Mouse (Mus musculus) forebrain, embryonic 16.5 days (tissue): ENCODE measurements around the gene Gucy1b2. TPM values are rescaled to one million over a fixed set of nuclear protein-coding genes. Genes with fewer than 3 reads are reported as not detected.

Source experiments
- ATAC-seq: fragments of 200-750 bp; cut with Nextera tagmentation; 2 replicates; pipeline ENCODE4 v1.8.0; 2017; ENCODE audit warnings: mild to moderate bottlenecking, moderate library complexity
- H3K27ac ChIP-seq: fragments of 300-500 bp; sonication (generic); 2 replicates; pipeline ENCODE4 v1.5.1; 2014; ENCODE audit warnings: low read length, control low read depth
- H3K27me3 ChIP-seq: fragments of 300-500 bp; sonication (generic); replicated peaks from 2 replicates; pipeline ENCODE4 v1.6.1; 2014; ENCODE audit warnings: low read length; ENCODE audit not compliant: control insufficient read depth, insufficient read depth
- H3K36me3 ChIP-seq: fragments of 300-500 bp; sonication (generic); 2 replicates; pipeline ENCODE4 v1.6.1; 2014; ENCODE audit not compliant: control insufficient read depth, insufficient read depth
- H3K4me1 ChIP-seq: fragments of 300-500 bp; sonication (generic); replicated peaks from 2 replicates; pipeline ENCODE4 v1.6.1; 2014; ENCODE audit warnings: low read length; ENCODE audit not compliant: control insufficient read depth, insufficient read depth
- H3K4me2 ChIP-seq: fragments of 300-500 bp; sonication (generic); 2 replicates; pipeline ENCODE4 v1.6.1; 2014; ENCODE audit warnings: mild to moderate bottlenecking, low read length, control low read depth
- H3K4me3 ChIP-seq: fragments of 300-500 bp; sonication (generic); replicated peaks from 2 replicates; pipeline ENCODE4 v1.5.1; 2014; ENCODE audit warnings: mild to moderate bottlenecking, low read length, control low read depth
- H3K9ac ChIP-seq: fragments of 300-500 bp; sonication (generic); replicated peaks from 2 replicates; pipeline ENCODE4 v1.6.1; 2014; ENCODE audit warnings: low read depth, low read length, control low read depth
- H3K9me3 ChIP-seq: fragments of 300-500 bp; sonication (generic); 2 replicates; pipeline ENCODE4 v1.6.1; 2016; ENCODE audit warnings: low read length; ENCODE audit not compliant: control insufficient read depth
- WGBS: fragments of 180-500 bp; shearing (Covaris S2); extraction: QIAGEN DNeasy Blood & Tissue Kit; methylation state at CpG from one replicate; pipeline ENCODE4 v1.1.7; 2014; 5-methylcytosine and 5-hydroxymethylcytosine counted together
- polyA plus RNA-seq: library from polyadenylated mRNA; unstranded; fragments of >200 nt; fragmentation: Nextera tagmentation; extraction: Ambion mirVana; gene quantifications from 2 replicates; pipeline ENCODE4 v1.2.1, GENCODE M21; 2015

Gucy1b2 gene
- polyA plus RNA-seq, 1 experiment from 2014 or later = 2.7 TPM

GRCm38 (mm10) chr14:62361263-62361980 is 94.7 kb downstream of the Gucy1b2 start:
- Histone ChIP-seq H3K4me1 (no peaks in the 10 kb centered on the region), H3K9ac (no peak overlapping the region), H3K9me3 (no peaks in the 10 kb centered on the region), H3K36me3 (no peaks in the 10 kb centered on the region; the same call in none of the 2 replicates), H3K4me2 (no peak overlapping the region), H3K27me3 (no peaks in the 10 kb centered on the region), H3K4me3 (no peak overlapping the region), H3K27ac (no peak overlapping the region)
- WGBS = 93% methylated on average over 8 of the region's 8 CpGs
- no peak for ATAC-seq

DNA sequence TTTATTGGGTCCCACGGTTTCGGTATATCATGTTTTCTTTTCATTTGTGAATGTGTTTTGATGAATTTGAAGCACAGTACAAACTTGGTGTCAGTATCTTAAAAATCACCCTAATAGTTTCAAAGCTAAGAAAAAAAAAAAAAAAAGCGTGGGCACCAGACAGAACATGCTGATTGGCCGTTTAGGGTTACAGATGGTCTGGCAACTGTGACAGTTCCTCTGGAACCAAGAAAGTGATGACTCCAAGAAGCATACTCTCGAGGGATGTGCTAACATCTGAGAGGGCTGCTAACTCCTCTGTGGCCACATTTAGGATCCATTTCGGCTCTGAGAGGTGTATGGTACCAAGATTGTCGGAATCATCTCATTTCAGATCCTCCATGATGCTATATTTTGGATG is 100.9 kb downstream of the Gucy1b2 start:
- Histone ChIP-seq H3K27ac (no peak overlapping the region), H3K4me3 (no peak overlapping the region), H3K27me3 (no peaks in the 10 kb centered on the region), H3K36me3 (no peaks in the 10 kb centered on the region), H3K4me1 (no peaks in the 10 kb centered on the region), H3K4me2 (no peak overlapping the region), H3K9ac (no peak overlapping the region), H3K9me3 (no peaks in the 10 kb centered on the region)
- no peak for ATAC-seq
- 81% methylated on average over 7 of the region's 7 CpGs for WGBS

DNA sequence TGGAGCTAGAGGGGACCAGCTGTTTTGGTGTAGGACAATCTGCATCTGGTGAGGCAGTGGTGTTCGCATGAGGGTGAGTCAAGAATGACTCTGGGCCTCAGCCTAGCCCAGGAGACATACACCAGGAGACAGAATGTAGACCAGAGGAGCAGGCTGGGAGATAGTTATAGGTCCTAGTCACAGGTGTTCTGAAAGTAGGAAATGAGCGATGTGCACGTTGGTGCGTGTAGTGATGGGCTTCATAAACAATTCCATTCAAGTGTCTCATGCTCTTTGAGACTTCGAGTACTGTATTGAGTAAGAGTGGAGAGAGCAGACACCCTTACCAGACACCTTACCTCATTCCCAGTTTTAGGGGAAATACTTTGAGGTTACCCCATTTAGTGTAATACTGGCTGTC is 102.3 kb downstream of the Gucy1b2 start:
- no peaks in the 10 kb centered on the region for H3K27me3 ChIP-seq
- H3K36me3 ChIP-seq = no peaks in the 10 kb centered on the region
- no peak overlapping the region for H3K4me2 ChIP-seq
- H3K4me1 ChIP-seq = no peaks in the 10 kb centered on the region
- H3K9ac ChIP-seq = no peak overlapping the region
- ATAC-seq = no peak
- H3K4me3 ChIP-seq = no peak overlapping the region
- WGBS = 92% methylated on average over 5 of the region's 5 CpGs
- no peak overlapping the region for H3K27ac ChIP-seq
- no peaks in the 10 kb centered on the region for H3K9me3 ChIP-seq

DNA sequence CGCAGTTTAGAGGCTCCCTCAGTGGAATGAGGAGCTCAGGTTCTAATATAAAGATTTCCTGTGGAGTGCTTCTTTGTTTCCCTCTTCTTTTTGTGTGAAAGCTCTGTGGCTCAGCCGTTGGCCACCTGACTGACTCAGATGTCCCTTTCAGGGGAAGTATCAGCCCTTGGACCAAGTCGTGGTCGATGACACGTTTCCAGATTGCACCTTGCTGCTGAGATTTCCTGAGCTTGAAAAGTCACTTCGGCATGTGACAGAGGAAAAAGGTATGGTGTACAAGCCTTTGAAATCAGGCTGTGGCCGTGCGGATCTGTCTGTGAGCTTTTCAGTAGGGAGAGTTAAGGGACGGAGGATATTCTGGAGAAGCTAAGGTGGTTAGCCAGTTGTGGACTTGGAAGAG is 102.7 kb downstream of the Gucy1b2 start:
- Histone ChIP-seq H3K36me3 (no peaks in the 10 kb centered on the region), H3K9ac (no peak overlapping the region), H3K9me3 (no peaks in the 10 kb centered on the region), H3K27me3 (no peaks in the 10 kb centered on the region), H3K4me3 (no peak overlapping the region), H3K4me2 (no peak overlapping the region), H3K4me1 (no peaks in the 10 kb centered on the region), H3K27ac (no peak overlapping the region)
- no peak for ATAC-seq
- WGBS = 64% methylated on average over 9 of the region's 9 CpGs

GRCm38 (mm10) chr14:62350890-62351289 is 105.2 kb downstream of the Gucy1b2 start:
- no peaks in the 10 kb centered on the region for H3K27me3 ChIP-seq
- no peak for ATAC-seq
- no peak overlapping the region for H3K9ac ChIP-seq
- no peak overlapping the region for H3K4me2 ChIP-seq
- no peak overlapping the region for H3K27ac ChIP-seq
- 91% methylated on average over 3 of the region's 3 CpGs for WGBS
- no peaks in the 10 kb centered on the region for H3K9me3 ChIP-seq
- no peaks in the 10 kb centered on the region for H3K36me3 ChIP-seq
- H3K4me1 ChIP-seq = peaks cover 8% of the 10 kb centered on the region; the same call in 1 of the 2 replicates
- H3K4me3 ChIP-seq = no peak overlapping the region

- ATAC-seq = no peak
- H3K4me2 ChIP-seq = no peak overlapping the region
- no peaks in the 10 kb centered on the region for H3K27me3 ChIP-seq
- no peak overlapping the region for H3K4me3 ChIP-seq
- 76% methylated on average over 4 of the region's 4 CpGs for WGBS
- no peaks in the 10 kb centered on the region for H3K9me3 ChIP-seq
- H3K4me1 ChIP-seq = peaks cover 8% of the 10 kb centered on the region; the same call in 1 of the 2 replicates
- no peak overlapping the region for H3K9ac ChIP-seq
- H3K36me3 ChIP-seq = no peaks in the 10 kb centered on the region
- no peak overlapping the region for H3K27ac ChIP-seq
Observed at GRCm38 (mm10) chr14:62350186-62350585, 105.9 kb downstream of the Gucy1b2 start.

DNA sequence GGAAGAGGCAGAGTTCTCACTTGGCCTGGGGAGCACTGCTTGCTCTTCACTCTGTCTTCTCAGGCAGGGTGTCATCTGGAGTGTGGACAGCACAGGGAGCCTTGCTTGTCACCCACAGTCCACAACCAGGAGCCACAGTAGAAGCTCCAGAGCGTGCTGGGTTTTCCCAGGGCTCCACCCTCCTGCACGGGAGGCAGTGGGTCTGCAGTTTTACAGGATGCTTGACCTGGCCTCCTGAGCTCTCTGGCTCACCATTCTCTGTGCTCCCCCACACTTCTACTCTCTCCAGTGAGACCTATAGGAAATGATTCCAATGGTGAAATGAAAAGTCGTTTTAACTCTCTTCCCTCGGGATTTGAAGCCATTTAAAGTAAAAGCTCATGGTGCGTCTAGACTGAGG is 106.3 kb downstream of the Gucy1b2 start:
- Histone ChIP-seq H3K9me3 (no peaks in the 10 kb centered on the region), H3K36me3 (no peaks in the 10 kb centered on the region), H3K4me3 (no peak overlapping the region), H3K27ac (no peak overlapping the region), H3K4me1 (peaks cover 8% of the 10 kb centered on the region; the same call in 1 of the 2 replicates), H3K9ac (no peak overlapping the region), H3K27me3 (no peaks in the 10 kb centered on the region), H3K4me2 (no peak overlapping the region)
- ATAC-seq = no peak
- 87% methylated on average over 5 of the region's 5 CpGs for WGBS

DNA sequence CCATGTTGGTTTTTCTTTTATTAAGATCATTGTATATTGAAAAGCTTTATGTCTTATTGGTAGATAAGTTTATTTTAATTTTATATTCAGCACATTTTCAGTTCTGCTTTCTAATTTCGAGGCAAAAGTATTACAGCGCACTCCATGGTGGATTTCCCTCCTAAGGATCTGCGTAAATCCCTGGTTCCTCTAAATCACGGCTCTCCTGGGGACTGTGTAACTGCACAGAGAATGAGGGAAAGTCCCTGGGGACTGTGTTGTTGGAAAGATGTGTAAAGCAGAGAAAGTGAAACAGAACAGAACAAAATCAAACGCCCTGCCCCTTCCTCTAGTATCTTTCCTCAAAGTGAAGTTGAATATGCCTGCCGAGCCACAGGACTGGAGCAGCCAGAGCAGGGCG is 109.0 kb downstream of the Gucy1b2 start:
- no peak for ATAC-seq
- Histone ChIP-seq H3K4me3 (no peak overlapping the region), H3K4me1 (peaks cover 20% of the 10 kb centered on the region), H3K9ac (no peak overlapping the region), H3K9me3 (no peaks in the 10 kb centered on the region), H3K27me3 (no peaks in the 10 kb centered on the region), H3K27ac (no peak overlapping the region), H3K36me3 (no peaks in the 10 kb centered on the region), H3K4me2 (no peak overlapping the region)
- 81% methylated on average over 7 of the region's 7 CpGs for WGBS

GRCm38 (mm10) chr14:62346570-62346969 is 109.5 kb downstream of the Gucy1b2 start:
- Histone ChIP-seq H3K27ac (no peak overlapping the region), H3K4me1 (peaks cover 26% of the 10 kb centered on the region), H3K4me3 (no peak overlapping the region), H3K9me3 (no peaks in the 10 kb centered on the region), H3K36me3 (no peaks in the 10 kb centered on the region), H3K27me3 (no peaks in the 10 kb centered on the region), H3K9ac (no peak overlapping the region), H3K4me2 (0 out of 2 replicates have a peak overlapping the region, but pooled peaks have one; percentile 17)
- no peak for ATAC-seq
- 34% methylated on average over 11 of the region's 11 CpGs for WGBS
